Mouse (Mus musculus) adipose tissue, adult 10 weeks (tissue): Measurements from ENCODE around the gene Higd1b. TPM values are rescaled to one million over a fixed set of nuclear protein-coding genes. Genes with fewer than 3 reads are reported as not detected.

ENCODE experiments used
- polyA plus RNA-seq: library from polyadenylated mRNA; stranded (reverse); fragments of 350-450 nt; fragmentation: Illumina TruSeq; extraction: RNeasy Lipid Tissue Mini Kit (QIAGEN cat#74804); gene quantifications from one replicate; pipeline ENCODE4 v1.2.3, GENCODE M21; 2014; ENCODE audit warnings: low read depth, low replicate concordance

The Higd1b gene
- 7.6 TPM for polyA plus RNA-seq

DNA sequence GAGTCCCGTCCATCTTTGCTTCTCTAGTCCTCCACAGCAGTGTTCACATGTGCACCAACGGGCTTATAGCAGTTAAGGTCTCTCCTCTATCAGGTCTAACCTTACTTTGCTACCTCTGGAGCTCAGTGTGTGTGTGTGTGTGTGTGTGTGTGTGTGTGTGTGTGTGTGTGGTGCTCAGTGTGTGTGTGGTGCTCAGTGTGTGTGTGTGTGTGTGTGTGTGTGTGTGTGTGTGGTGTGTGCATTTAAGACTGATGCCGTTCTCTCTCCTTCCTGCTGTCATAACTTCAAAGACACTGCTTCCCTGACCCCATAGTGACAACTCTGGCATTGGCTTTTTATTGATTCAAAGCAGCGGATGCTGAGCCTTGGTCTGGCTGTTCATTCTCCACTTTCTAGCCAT, at the start of gene Higd1b:
TSS of gene Higd1b (plus strand) at position 301 of the 400 bp plus-strand sequence.

DNA sequence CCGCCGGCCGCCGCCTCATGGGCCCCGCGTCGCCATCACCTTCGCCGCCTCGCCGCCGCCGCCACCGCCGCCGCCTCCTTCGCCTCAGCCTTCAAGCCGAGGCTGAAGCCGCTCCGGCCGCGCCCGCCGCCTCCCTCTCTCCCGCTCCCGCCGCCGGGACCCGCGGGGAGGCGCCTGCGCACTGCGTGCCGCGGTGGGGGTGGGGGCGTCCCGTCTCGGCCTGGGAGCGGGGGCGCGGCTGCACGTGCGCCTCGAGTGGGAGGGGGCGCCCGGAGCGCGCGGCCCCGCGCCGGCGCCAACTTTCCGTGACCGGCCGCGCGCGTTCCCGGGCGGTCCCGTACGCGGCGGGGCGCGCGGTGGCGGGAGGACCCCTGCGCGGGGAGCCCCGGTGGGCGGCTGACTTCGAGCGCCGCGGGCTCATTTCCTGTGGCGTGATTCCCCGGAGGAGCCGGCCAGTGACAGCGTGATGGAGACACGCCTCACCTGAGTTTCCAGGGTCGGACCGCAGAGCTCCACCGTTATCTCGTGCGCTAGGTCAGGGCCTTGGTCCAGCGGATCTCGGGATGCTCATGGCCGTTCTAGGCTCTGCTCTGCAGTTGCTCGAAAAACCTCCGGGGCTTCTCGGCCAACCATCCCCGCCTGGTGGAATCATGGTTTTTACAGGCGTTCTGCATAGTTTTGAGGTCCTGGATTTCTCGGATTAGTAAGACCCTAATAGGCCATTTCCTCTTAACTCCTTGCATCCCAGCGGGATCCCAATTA, 16.4 kb upstream of the Higd1b start, which contains the start of gene Gjc1:
TSS of gene Gjc1 (minus strand) at position 680 of the 762 bp plus-strand sequence.

DNA sequence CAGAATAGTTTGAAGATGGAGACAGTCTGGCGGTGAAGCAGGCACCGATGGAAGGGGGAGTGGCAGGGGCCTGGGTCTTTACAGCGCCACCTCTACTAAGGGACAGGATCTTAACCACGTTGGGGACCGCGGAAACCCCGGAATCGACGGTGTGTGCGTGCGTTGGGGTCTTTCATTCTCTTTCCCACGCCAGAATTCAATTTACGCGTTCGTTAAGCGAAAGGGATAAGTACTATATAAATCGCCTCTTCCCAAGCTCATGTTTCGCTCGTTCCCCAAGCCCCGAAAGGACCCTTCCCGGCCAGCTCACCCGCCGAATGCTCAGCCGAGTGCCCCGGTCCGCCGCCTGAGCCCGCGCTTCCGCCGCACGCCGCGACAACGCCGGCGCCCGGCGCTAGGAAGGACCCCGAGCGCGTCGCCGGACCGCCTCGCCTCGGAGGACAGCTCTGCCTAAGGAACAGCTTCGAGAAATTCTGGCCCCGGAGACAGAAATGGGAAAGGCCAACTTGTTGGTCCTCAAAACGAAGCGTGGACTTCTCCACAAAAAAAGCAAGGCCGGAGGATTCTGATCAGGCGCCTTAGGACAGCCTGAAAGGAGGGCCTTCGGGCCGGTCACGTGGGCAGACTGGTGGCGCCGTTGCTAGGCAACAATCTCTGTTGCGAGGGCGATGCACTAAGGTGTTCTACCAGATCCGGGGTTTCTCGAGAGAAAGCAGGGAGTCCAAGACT, 45.1 kb downstream of the Higd1b start, which contains the start of the genes Eftud2 and Ccdc103:
TSS of gene Eftud2 (minus strand) at position 401 of the 729 bp plus-strand sequence.
TSS of gene Ccdc103 (plus strand) at position 620 of the 729 bp plus-strand sequence.

DNA sequence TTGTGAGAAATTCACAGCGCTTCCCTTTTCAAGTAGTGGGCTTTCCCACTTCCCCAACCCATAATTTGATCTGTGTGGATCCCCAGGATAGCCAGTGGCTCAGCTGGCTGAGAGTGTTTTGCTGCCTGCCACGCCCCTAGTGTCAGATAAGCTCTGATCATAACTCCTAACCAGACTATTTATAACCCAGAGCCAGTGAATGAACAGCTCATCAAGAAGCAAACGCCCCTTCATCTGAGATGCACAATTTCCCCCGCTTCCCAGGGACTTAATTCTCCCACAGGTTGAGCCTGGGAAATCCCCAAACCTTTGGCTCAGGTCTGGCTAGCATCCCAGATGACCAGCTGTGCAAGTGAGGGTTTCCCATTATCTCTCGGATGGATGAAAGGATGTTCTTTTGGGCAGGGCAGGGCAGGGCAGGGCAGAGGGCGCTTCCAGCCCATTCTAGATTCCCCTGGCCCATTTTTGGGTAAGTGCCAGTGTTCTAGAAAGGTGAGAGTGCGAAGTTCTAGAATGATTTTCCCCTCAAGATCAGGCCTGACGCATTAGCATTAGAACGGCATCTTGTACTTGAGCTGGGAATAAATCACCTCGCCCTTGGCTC, 49.1 kb downstream of the Higd1b start, which contains the start of gene Fam187a:
TSS of gene Fam187a (plus strand) at position 554 of the 604 bp plus-strand sequence.

Other genes with a start within 250 kb of the Higd1b start
- 7.0 TPM for gene Fzd2, start 231.5 kb upstream of the Higd1b start, polyA plus RNA-seq
- 0.89 TPM for gene Meioc, start 172.1 kb upstream of the Higd1b start, polyA plus RNA-seq
- 15.3 TPM for gene Ccdc43, start 138.1 kb upstream of the Higd1b start, polyA plus RNA-seq
- 4.6 TPM for gene Adam11, start 74.4 kb upstream of the Higd1b start, polyA plus RNA-seq
- gene Gjc1, start 16.1 kb upstream of the Higd1b start, polyA plus RNA-seq: 18.6 TPM
- 51.4 TPM for gene Eftud2, start 45.1 kb downstream of the Higd1b start, polyA plus RNA-seq
- gene Ccdc103, start 45.4 kb downstream of the Higd1b start, polyA plus RNA-seq: 2.4 TPM
- 0.20 TPM for gene Fam187a, start 49.3 kb downstream of the Higd1b start, polyA plus RNA-seq
- 0.22 TPM for gene Gfap, start 65.1 kb downstream of the Higd1b start, polyA plus RNA-seq
- 1.3 TPM for gene Kif18b, start 89.3 kb downstream of the Higd1b start, polyA plus RNA-seq
- not detected for gene C1ql1, start 110.8 kb downstream of the Higd1b start, polyA plus RNA-seq
- gene Nmt1, start 192.3 kb downstream of the Higd1b start, polyA plus RNA-seq: 49.6 TPM
- 41.6 TPM for gene Dcakd, start 192.5 kb downstream of the Higd1b start, polyA plus RNA-seq